Mouse (Mus musculus) left cerebral cortex, adult 2 months (tissue): Measurements from ENCODE around the gene Mfsd14a. TPM values are rescaled to one million over a fixed set of nuclear protein-coding genes. Genes with fewer than 3 reads are reported as not detected.

Experiments used
- DNase-seq, 2 experiments: peaks; one replicate each; pipeline ENCODE4 v3.0.0; 2021 to 2022; ENCODE audit warnings: low spot score in 2 of 2, mixed read lengths in 1 of 2; ENCODE audit errors: extremely low spot score in 1 of 2
- H3K27ac ChIP-seq: fragments of 200-600 bp; 2 replicates; pipeline ENCODE4 v1.8.1; 2022
- H3K4me3 ChIP-seq: fragments of 200-600 bp; 2 replicates; pipeline ENCODE4 v1.8.1; 2022
- CTCF ChIP-seq: fragments of 200-600 bp; IDR thresholded peaks from 2 replicates; pipeline ENCODE4 v1.8.1; 2022; ENCODE audit warnings: antibody characterized with exemption, mild to moderate bottlenecking, moderate library complexity
- intact Hi-C: fragments of 180-260 bp; cut with DNase I; formaldehyde crosslinking; loops from one replicate; pipeline ENCODE4 v1.15.1; 2025
- long read RNA-seq, 2 experiments: library from polyadenylated mRNA; stranded (forward); transcript quantifications; one replicate each; pipeline ENCODE4 v2.0.0; 2021; ENCODE audit warnings: borderline mapping rate in 2 of 2
- total RNA-seq, 2 experiments: library from RNA; stranded (reverse); gene quantifications; 2 replicates each; pipeline ENCODE4 v1.2.3; 2021

The Mfsd14a gene
- 10 to 100 TPM; 55.1 to 57.3 TPM for total RNA-seq
- long read RNA-seq, experiment 1, transcript Mfsd14a-201 (12 exons, 2,782 nt) = major isoform, 113 of 119 reads
- long read RNA-seq, experiment 1, partial matches to known transcripts = 2 of 119 reads
- long read RNA-seq, experiment 1, other reads (novel, unspliced or antisense) = 3 of 119 reads
- long read RNA-seq, experiment 2, transcript Mfsd14a-201 (12 exons, 2,782 nt) = major isoform, 69 of 77 reads
- long read RNA-seq, experiment 2, partial matches to known transcripts = 3 of 77 reads
- long read RNA-seq, experiment 2, other reads (novel, unspliced or antisense) = 5 of 77 reads

DNA sequence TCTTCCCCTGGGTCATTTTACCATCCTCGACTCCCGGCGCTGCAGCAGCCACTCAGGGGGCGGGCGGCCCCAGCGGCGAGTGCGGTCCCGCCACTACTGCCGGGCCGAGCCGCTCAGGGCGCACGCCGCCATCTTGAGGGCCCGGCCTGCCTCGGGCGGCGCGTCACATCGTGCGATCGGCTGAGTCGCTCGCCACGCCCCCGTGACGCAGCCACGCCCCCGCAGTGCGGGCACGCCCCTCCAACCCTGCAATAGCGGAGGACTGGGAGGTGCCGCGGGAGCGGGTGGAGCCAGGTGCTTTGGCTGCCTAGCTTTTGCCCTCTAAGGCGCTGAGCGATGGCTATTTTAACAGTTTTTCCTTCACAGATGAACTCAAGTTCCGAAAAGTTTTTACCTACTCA is at the start of gene Mfsd14a:
Mfsd14a (minus strand) TSS at position 215 of the 401 bp plus-strand sequence.
- peak; percentile 99 for DNase-seq
- intact Hi-C loops = loop anchor here (1.0 to 10.0 kb wide), 3 partner anchors 50 to 658 kb away; partner anchors contain the start of genes Extl2, Sass6, Slc30a7 and Slc35a3
- Histone ChIP-seq H3K4me3 (peak within 1 kb of the TSS; percentile 84), H3K27ac (peak within 1 kb of the TSS; percentile 96)
- no peak; the same call in 1 of the 2 replicates for TF ChIP-seq CTCF

- intact Hi-C loops = loop anchor here (1.0 kb wide), 2 partner anchors 50 to 118 kb away; partner anchors contain the start of genes Mfsd14a and Sass6
- peak overlapping the region; percentile 95 for H3K4me3 ChIP-seq
- H3K27ac ChIP-seq = peak overlapping the region; percentile 83
- DNase-seq = peak; percentile 81 to 85
- TF ChIP-seq CTCF = no peak
Observed at GRCm38 (mm10) chr3:116711624-116712435, 49.4 kb upstream of the Mfsd14a start.

- no peak overlapping the region for H3K27ac ChIP-seq
- peak overlapping the region; percentile 95 for H3K4me3 ChIP-seq
- intact Hi-C loops = no loop called here
- TF ChIP-seq CTCF = no peak
- DNase-seq = no peak
Observed at GRCm38 (mm10) chr3:116710941-116711340, 48.5 kb upstream of the Mfsd14a start.

- intact Hi-C loops = no loop called here
- no peak for TF ChIP-seq CTCF
- Histone ChIP-seq H3K4me3 (no peak overlapping the region), H3K27ac (no peak overlapping the region)
- DNase-seq = no peak
Observed at GRCm38 (mm10) chr3:116705637-116706204, 43.2 kb upstream of the Mfsd14a start.

DNA sequence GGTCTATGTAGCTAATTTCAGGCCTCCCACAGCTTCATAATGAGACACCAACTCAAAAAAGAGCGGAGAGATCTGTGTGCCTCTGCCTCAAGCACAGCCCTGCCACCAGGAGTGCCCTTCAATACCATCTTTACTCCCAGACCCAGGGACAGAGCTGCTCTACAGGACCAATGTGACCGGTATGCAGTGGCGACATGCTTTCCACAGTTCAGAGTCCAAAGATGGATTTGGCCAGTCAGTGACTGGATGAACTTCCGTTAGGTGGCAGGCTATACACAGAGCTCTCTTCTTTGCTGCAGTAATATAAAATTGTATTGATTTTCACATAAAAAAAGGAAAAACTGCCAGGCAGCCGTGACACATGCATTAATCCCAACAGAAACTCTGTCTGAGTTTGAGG is 41.4 kb upstream of the Mfsd14a start:
- intact Hi-C loops = no loop called here
- no peak for DNase-seq
- TF ChIP-seq CTCF = no peak

DNA sequence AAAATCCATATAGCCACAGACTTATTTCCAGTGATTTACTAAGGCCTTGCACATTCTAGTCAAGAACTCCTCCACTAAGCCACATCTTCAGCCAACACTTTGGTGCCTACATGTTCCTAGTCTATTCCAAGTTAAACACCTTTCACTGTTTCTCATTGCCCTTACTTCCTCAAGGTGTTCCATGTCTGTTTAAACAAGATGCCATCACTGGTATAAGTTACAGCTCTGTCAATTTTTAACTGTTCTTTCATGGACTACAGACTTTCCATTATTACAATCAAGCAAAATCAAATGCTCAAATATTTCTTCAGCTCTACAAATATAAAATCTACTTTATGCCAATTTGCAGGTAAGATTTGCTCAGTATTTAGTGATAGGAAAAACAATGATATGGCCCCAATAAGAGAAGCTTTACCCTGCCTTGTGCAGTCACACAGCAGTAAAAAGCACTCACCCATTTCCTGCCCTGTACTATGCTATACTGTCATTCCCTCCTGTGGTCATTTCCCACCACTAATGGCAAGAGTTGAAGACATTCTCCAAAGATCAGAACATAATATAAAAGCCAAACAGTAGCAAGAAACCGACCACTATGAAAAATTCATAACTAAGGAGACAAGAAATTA is 40.3 kb upstream of the Mfsd14a start:
- no peak for TF ChIP-seq CTCF
- H3K4me3 ChIP-seq = no peak overlapping the region
- no peak for DNase-seq
- intact Hi-C loops = no loop called here
- no peak overlapping the region for H3K27ac ChIP-seq

More for the DNA sequence above, 41.4 kb upstream of the Mfsd14a start:
- Histone ChIP-seq H3K4me3 (no peak overlapping the region), H3K27ac (no peak overlapping the region)

DNA sequence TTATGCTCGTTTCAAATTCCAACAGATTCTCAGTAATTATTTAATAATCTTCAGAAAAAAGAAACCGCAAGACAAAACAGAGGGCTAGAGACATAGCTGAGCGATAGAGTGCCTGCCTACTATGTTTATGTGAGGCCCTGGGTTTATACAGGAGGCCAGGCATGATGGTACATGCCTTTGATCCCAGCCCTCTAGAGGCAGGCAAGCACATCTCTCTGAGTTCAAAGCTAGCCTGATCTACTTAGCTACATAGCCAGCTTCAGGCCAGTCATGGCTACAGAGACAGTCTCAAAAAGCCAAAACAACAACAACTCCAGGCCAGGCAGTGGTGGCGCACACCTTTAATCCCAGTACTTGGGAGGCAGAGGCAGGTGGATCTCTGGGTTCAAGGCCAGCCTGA is 39.1 kb upstream of the Mfsd14a start:
- no peak for TF ChIP-seq CTCF
- H3K4me3 ChIP-seq = no peak overlapping the region
- no peak for DNase-seq
- H3K27ac ChIP-seq = no peak overlapping the region
- intact Hi-C loops = no loop called here

DNA sequence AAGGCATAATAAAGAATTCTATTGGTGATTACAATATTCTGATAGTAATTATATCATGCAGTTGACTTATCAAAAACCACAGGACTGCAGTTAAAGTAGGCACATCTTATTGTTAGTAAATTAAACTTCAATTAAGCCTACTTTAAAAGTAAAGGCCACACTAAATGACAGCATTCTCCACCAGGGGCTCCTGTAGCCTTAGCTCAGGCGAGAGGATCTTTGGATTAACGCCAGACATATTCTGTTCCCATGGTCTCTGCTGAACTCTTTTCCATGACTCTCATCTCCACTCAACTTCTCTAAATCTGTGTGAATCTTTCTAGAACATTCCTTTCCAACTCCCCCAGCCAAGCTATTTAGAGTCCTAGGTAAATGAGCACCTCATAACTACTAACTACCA is 36.3 kb upstream of the Mfsd14a start:
- no peak; the same call in 1 of the 2 replicates for TF ChIP-seq CTCF
- H3K27ac ChIP-seq = no peak overlapping the region
- DNase-seq = no peak
- intact Hi-C loops = no loop called here
- no peak overlapping the region for H3K4me3 ChIP-seq

DNA sequence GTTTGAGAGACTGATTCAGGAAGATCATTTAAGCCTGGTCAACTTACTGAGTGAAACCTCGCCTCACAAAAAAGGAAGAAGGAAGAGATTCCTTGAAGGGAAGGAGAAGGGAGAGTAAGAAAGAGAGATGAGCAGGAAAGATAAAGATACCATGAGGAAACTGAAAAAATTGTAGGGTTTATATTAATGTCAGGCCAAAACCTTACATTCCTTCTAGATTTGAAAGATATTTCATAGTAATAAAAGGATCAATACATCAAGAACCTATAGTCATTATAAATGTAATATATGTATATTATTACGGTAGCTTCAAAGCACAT is 33.1 kb upstream of the Mfsd14a start:
- intact Hi-C loops = no loop called here
- Histone ChIP-seq H3K4me3 (no peak overlapping the region), H3K27ac (no peak overlapping the region)
- TF ChIP-seq CTCF = no peak
- no peak for DNase-seq

- intact Hi-C loops = no loop called here
Observed at GRCm38 (mm10) chr3:116694955-116695665, 32.6 kb upstream of the Mfsd14a start.

GRCm38 (mm10) chr3:116694312-116694711 is 31.8 kb upstream of the Mfsd14a start:
- no peak overlapping the region for H3K27ac ChIP-seq
- no peak for TF ChIP-seq CTCF
- intact Hi-C loops = no loop called here
- no peak for DNase-seq
- no peak overlapping the region for H3K4me3 ChIP-seq

More at GRCm38 (mm10) chr3:116694955-116695665, 32.6 kb upstream of the Mfsd14a start:
- DNase-seq = no peak
- Histone ChIP-seq H3K27ac (no peak overlapping the region), H3K4me3 (no peak overlapping the region)
- no peak for TF ChIP-seq CTCF
